Mouse (Mus musculus): ENCODE measurements around the gene Gse1. TPM values are rescaled to one million over a fixed set of nuclear protein-coding genes. Genes with fewer than 3 reads are reported as not detected.
A peak's percentile ranks its signal among the peaks of the same experiment; 100 is the strongest.

The Gse1 gene
- polyA plus RNA-seq, 1 experiment: 55.9 TPM

- Histone ChIP-seq H3K27me3 (ENCODE audit: control insufficient read depth, insufficient read depth, low read length) (no peaks in the 10 kb centered on the region), H3K27ac (ENCODE audit: insufficient read depth, low read depth, low read length) (no peak overlapping the region), H3K4me1 (ENCODE audit: control insufficient read depth, insufficient read depth, insufficient read length, low read length) (peaks cover 4% of the 10 kb centered on the region; the same call in 1 of the 2 replicates), H3K4me3 (ENCODE audit: low read depth, low read length) (no peak overlapping the region), H3K36me3 (ENCODE audit: control insufficient read depth, insufficient read depth, low read length) (no peaks in the 10 kb centered on the region)
- TF ChIP-seq CTCF (IDR thresholded peaks at IDR 0.05; ENCODE audit: extremely low read depth, insufficient read length, insufficient replicate concordance, low read depth, low read length): no peak
- no peak for TF ChIP-seq POLR2A (IDR thresholded peaks at IDR 0.05; ENCODE audit: low read depth, low read length)
- WGBS: 72% methylated on average over 2 of the region's 2 CpGs
Measured at GRCm38 (mm10) chr8:120401216-120401615, 173.0 kb downstream of the Gse1 start.

DNA sequence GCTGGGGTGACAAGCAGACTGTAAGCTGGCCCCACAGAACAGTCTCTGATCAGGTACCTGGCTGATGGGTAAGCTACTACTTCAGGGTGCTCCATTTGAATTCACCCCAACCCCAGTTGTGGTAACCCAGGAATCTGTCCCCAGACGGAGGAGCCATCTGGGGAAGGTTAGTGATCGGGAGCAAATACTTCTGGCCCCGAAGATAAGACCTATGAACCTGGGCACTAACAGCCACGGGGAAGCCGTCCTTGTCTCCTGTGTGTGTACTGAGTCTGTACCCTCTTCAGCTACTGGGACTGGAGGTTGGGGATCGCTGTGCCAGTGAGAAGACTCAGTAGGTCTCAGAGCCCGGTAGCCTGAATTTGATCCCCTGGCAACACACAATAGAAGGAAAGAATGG is 173.5 kb downstream of the Gse1 start:
- Histone ChIP-seq H3K36me3 (ENCODE audit: control insufficient read depth, insufficient read depth, low read length) (no peaks in the 10 kb centered on the region), H3K27ac (ENCODE audit: insufficient read depth, low read depth, low read length) (no peak overlapping the region), H3K27me3 (ENCODE audit: control insufficient read depth, insufficient read depth, low read length) (no peaks in the 10 kb centered on the region), H3K4me3 (ENCODE audit: low read depth, low read length) (no peak overlapping the region), H3K4me1 (ENCODE audit: control insufficient read depth, insufficient read depth, insufficient read length, low read length) (peaks cover 9% of the 10 kb centered on the region; the same call in 1 of the 2 replicates)
- no peak for TF ChIP-seq POLR2A (IDR thresholded peaks at IDR 0.05; ENCODE audit: low read depth, low read length)
- 80% methylated on average over 7 of the region's 7 CpGs for WGBS

DNA sequence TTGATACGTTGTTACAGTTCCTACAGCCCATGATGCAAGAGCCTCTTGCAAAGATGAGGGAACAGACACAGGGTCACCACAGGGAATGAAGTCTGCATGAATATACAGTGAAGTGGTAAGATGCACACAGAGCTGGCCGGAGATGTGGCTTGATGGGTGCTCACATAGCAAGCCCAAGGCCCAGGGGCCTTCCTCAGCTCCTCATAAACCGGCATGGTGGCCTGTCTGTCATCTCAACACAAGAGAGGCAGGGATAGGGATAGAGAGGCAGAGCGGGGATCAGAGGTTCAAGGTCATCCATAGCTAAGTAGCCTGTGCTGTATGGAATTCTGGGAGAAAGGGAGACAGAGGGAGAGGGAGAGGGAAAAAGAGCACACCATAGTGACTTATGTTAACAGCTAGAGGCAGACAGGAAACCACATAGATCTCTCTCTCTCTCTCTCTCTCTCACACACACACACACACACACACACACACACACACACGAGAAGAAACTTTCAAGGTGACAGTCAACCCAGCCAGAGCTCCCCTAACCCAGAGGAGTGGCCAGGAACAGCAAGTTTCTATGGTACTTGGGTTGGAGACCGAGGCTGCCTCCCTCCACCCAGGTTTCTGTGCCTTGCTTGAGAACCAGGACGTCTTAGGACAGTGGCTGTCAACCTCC is 175.5 kb downstream of the Gse1 start:
- WGBS: 86% methylated on average over 7 of the region's 7 CpGs

GRCm38 (mm10) chr8:120404609-120405036 is 176.4 kb downstream of the Gse1 start:
- no peak for TF ChIP-seq POLR2A (IDR thresholded peaks at IDR 0.05; ENCODE audit: low read depth, low read length)
- peak; percentile 77 for TF ChIP-seq CTCF (IDR thresholded peaks at IDR 0.05; ENCODE audit: extremely low read depth, insufficient read length, insufficient replicate concordance, low read depth, low read length)
- 70% methylated on average over 7 of the region's 7 CpGs for WGBS
- no peak overlapping the region for H3K4me3 ChIP-seq (ENCODE audit: low read depth, low read length)
- H3K27me3 ChIP-seq (ENCODE audit: control insufficient read depth, insufficient read depth, low read length): no peaks in the 10 kb centered on the region
- H3K36me3 ChIP-seq (ENCODE audit: control insufficient read depth, insufficient read depth, low read length): no peaks in the 10 kb centered on the region
- H3K4me1 ChIP-seq (ENCODE audit: control insufficient read depth, insufficient read depth, insufficient read length, low read length): peaks cover 36% of the 10 kb centered on the region
- H3K27ac ChIP-seq (ENCODE audit: insufficient read depth, low read depth, low read length): no peak overlapping the region

More for the DNA sequence above, 175.5 kb downstream of the Gse1 start:
- Histone ChIP-seq H3K36me3 (ENCODE audit: control insufficient read depth, insufficient read depth, low read length) (no peaks in the 10 kb centered on the region), H3K4me3 (ENCODE audit: low read depth, low read length) (no peak overlapping the region), H3K4me1 (ENCODE audit: control insufficient read depth, insufficient read depth, insufficient read length, low read length) (peaks cover 28% of the 10 kb centered on the region), H3K27ac (ENCODE audit: insufficient read depth, low read depth, low read length) (no peak overlapping the region), H3K27me3 (ENCODE audit: control insufficient read depth, insufficient read depth, low read length) (no peaks in the 10 kb centered on the region)
- TF ChIP-seq POLR2A (IDR thresholded peaks at IDR 0.05; ENCODE audit: low read depth, low read length): no peak
- TF ChIP-seq CTCF (IDR thresholded peaks at IDR 0.05; ENCODE audit: extremely low read depth, insufficient read length, insufficient replicate concordance, low read depth, low read length): no peak

DNA sequence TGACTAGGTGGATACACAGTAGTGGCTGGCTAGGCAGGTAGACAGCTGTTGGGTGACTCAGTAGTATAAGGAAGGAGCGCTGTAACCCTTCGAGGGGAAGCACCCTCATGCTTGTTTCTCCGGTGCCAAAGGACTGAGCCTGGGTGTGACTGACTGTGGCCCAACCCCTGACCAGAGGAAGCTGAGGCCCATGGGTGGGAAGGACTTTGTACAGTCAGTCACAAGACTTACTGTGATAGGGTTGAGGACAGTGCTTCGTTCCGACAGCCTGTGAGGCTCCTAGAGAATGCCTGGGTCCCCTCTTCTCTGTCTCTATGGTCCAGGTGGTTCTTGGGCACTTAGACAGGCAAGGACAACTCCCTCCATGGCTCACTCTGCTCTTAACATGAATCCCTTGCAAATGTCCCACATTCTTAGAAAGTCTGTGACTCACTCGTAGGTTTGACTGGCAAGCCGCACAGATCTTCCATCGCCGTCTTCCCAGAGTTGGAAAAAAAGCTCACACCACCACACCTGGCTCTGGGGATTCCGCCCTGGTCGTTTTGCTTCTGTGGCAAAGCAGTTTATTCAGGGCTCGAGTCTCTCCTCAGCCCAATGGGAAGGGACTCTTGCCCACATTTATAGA is 177.9 kb downstream of the Gse1 start:
- peak; percentile 59; the same call in 1 of the 2 replicates for TF ChIP-seq POLR2A (IDR thresholded peaks at IDR 0.05; ENCODE audit: low read depth, low read length)
- TF ChIP-seq CTCF (IDR thresholded peaks at IDR 0.05; ENCODE audit: extremely low read depth, insufficient read length, insufficient replicate concordance, low read depth, low read length): no peak
- no peaks in the 10 kb centered on the region for H3K36me3 ChIP-seq (ENCODE audit: control insufficient read depth, insufficient read depth, low read length)
- H3K4me3 ChIP-seq (ENCODE audit: low read depth, low read length): no peak overlapping the region
- peaks cover 37% of the 10 kb centered on the region for H3K4me1 ChIP-seq (ENCODE audit: control insufficient read depth, insufficient read depth, insufficient read length, low read length)
- H3K27ac ChIP-seq (ENCODE audit: insufficient read depth, low read depth, low read length): peak overlapping the region; percentile 98
- WGBS: 38% methylated on average over 12 of the region's 12 CpGs
- H3K27me3 ChIP-seq (ENCODE audit: control insufficient read depth, insufficient read depth, low read length): no peaks in the 10 kb centered on the region

- no peak for TF ChIP-seq POLR2A (IDR thresholded peaks at IDR 0.05; ENCODE audit: low read depth, low read length)
- TF ChIP-seq CTCF (IDR thresholded peaks at IDR 0.05; ENCODE audit: extremely low read depth, insufficient read length, insufficient replicate concordance, low read depth, low read length): peak; percentile 53; the same call in 1 of the 2 replicates
- Histone ChIP-seq H3K27ac (ENCODE audit: insufficient read depth, low read depth, low read length) (peak overlapping the region; percentile 9), H3K4me1 (ENCODE audit: control insufficient read depth, insufficient read depth, insufficient read length, low read length) (peaks cover 37% of the 10 kb centered on the region), H3K27me3 (ENCODE audit: control insufficient read depth, insufficient read depth, low read length) (no peaks in the 10 kb centered on the region), H3K4me3 (ENCODE audit: low read depth, low read length) (no peak overlapping the region), H3K36me3 (ENCODE audit: control insufficient read depth, insufficient read depth, low read length) (no peaks in the 10 kb centered on the region)
- WGBS: 20% methylated on average over 9 of the region's 9 CpGs
Measured at GRCm38 (mm10) chr8:120407701-120408240, 179.5 kb downstream of the Gse1 start.
